Mouse (Mus musculus): Measurements from ENCODE around the gene Elmo2. TPM values are rescaled to one million over a fixed set of nuclear protein-coding genes. Genes with fewer than 3 reads are reported as not detected.

The Elmo2 gene
- 37.2 TPM for total RNA-seq (2023)

DNA sequence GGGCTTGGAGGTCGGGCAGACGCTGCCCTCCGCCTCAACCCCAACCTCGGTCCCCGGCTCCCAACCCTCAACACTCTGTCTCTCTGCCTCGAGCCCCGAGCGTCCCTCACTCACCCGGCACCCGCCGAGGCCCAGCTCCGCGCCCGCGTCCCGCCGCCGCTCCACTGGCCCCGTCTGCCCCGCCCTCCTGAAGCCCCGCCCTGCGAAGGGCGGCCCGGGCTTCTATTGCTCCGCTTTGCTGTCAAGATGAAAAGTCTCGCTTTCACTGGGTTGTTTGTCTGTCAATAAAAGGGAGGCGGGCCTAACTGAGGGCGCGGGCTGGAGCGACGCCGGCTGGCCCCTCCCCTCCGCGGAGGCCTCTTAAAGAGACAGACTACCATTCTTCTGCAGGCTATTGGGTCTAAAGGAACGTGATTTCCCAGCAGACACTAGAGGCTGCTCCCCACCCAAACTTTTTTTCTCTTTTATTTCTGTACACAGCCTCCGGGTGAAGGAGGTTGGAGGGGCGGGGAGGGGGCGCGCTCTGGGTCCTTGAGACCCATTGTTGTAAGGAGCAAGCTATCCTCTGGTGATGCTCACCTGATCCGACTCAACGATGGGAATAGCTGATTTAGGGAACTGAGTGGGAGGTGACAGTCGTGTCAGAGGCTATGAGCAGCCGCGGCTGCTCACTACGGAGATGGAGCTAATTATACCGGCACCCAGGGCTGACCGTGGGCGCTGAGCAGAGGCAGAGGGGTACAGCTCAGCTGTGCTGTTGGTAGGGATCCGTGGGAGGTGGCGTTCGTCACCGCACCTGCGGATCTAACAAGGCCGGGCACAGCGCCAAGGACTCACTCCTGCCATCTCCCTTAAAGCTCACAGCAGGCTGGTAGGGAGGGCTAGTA is at the start of gene Elmo2:
Gene Elmo2, minus strand, starts transcription at position 176 of the 887 bp plus-strand sequence.

DNA sequence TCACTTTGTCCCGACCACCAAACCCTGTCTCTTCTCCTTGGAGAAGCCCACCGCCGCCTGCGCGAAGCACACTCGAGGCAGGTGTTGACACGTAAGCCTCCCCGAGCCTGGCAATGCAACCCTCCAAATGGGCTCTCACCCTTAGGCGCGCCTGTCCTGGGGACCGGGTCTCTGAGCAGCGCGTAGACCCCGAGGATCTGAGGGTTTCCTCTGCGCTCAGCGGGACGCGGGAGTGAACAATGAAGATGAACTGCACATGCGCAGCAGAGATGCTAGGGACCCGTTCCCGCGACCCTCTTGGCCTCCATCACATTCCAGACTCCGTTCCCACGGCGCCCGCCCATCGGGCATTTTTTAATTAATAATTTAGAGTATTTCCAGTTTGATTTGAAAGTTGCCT is 42.2 kb upstream of the Elmo2 start, which contains the start of gene Zfp663:
Gene Zfp663, minus strand, starts transcription at position 234 of the 400 bp plus-strand sequence.

DNA sequence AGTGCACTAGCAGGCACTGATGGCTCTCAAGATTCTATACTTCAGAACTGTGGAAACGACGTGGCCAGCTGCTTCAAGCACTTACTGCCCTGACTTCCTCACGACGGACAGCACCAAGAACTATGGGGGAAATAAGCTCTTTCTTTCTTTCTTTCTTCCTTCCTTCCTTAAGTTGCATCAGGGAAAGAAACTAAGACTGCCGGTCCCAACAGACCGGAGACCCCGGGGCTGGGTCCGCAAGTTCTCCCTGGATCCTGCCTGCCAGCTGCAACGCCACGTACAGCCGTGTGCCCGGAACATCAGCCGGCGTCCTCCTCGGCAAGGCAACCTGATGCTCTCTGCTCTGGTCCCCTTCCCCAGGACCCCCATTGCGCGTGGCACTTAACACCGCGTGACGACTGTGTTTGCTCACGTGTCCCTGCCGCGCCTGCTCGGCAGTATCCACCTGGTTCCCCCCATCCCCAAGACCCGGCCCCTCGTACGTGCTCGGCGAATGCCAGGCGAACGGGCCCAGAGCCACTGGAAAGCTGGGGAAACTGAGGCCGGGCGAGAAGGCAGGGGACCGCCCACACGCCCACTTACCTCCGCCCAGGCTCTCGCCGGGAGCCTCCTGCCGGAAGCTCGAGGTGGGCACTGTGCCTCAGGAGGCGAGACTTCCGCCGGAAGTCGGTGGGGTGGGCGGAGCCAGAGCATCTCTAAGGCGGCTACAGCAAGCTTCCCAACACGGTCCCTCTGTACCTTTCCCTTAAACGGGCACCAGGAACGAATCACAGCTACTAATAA is 38.9 kb downstream of the Elmo2 start, which contains the start of gene Slc35c2:
Gene Slc35c2, minus strand, starts transcription at position 668 of the 783 bp plus-strand sequence.

Other genes with a start within 250 kb of the Elmo2 start
- gene 1700025C18Rik, start 235.7 kb downstream of the Elmo2 start, total RNA-seq (2023) = not detected
- gene Cdh22, start 91.6 kb downstream of the Elmo2 start, total RNA-seq (2023) = not detected
- 35.5 TPM for gene Slc35c2, start 38.6 kb downstream of the Elmo2 start, total RNA-seq (2023)
- gene Zfp663, start 42.2 kb upstream of the Elmo2 start, total RNA-seq (2023) = not detected
- gene Zfp334, start 61.8 kb upstream of the Elmo2 start, total RNA-seq (2023) = 0.15 TPM
- not detected for gene Ocstamp, start 73.9 kb upstream of the Elmo2 start, total RNA-seq (2023)
- not detected for gene Slc13a3, start 146.8 kb upstream of the Elmo2 start, total RNA-seq (2023)
- 16.9 TPM for gene Trp53rka, start 166.8 kb upstream of the Elmo2 start, total RNA-seq (2023)
- gene Slc2a10, start 177.3 kb upstream of the Elmo2 start, total RNA-seq (2023) = not detected